Mouse (Mus musculus) thymus, postnatal 0 days (tissue): Measurements from ENCODE around the gene Il6st. TPM values are rescaled to one million over a fixed set of nuclear protein-coding genes. Genes with fewer than 3 reads are reported as not detected.

ENCODE experiments used
- DNase-seq: peaks from one replicate; pipeline ENCODE4 v3.0.0-alpha.2; 2015; ENCODE audit warnings: low spot score
- polyA plus RNA-seq: library from polyadenylated mRNA; unstranded; fragments of >200 nt; fragmentation: Nextera tagmentation; extraction: Ambion mirVana; gene quantifications from 2 replicates; pipeline ENCODE4 v1.2.1, GENCODE M21; 2015

Il6st gene
- polyA plus RNA-seq, 1 experiment from 2014 or later, result 19.5 TPM

DNA sequence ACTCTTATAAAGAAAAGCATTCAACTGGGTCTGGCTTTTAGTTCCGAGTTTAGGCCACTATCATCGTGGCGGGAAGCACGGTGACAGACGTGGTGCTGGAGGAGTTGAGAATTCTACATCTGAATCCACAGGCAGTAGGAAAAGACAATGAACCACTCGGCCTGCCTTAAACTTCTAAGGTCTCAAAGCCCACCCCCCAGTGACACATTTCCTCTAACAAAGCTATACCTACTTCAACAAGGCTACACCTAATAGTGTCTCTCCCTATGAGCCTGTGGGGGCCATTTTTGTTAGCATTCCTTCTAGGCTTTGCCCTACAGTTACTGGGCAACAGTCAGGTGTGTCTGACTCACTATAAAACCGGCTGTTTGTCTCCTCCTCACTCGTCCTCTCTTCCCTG lies 23.2 kb upstream of the Il6st start:
- no peak for DNase-seq

GRCm38 (mm10) chr13:112442867-112443529 lies 20.9 kb upstream of the Il6st start:
- no peak for DNase-seq

GRCm38 (mm10) chr13:112447108-112447665 lies 16.7 kb upstream of the Il6st start:
- DNase-seq, result no peak

- no peak for DNase-seq
Measured at GRCm38 (mm10) chr13:112450210-112450609, 13.7 kb upstream of the Il6st start.

- DNase-seq, result no peak
Measured at GRCm38 (mm10) chr13:112457366-112457765, 6.5 kb upstream of the Il6st start.

DNA sequence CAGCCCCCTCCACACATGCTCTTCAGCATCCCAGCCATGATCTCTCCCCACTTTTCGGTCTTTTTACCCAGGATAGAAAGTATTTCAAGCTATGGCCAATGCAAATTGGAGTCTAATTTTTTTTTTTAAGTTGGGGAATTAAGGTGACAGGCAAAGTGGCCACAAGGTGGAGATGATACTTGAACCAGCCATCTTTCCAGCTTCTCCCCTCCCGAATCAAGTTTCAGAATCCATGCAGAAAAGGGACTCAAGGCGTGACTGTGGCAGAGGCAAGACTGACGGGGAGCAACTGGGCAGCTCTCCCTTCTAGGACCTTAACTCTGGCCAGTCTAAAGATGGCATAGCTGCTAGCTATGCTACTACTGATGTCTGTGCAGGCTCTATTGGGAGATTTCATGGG lies 5.9 kb upstream of the Il6st start:
- no peak for DNase-seq

- no peak for DNase-seq
Measured at GRCm38 (mm10) chr13:112458435-112459018, 5.3 kb upstream of the Il6st start.

DNA sequence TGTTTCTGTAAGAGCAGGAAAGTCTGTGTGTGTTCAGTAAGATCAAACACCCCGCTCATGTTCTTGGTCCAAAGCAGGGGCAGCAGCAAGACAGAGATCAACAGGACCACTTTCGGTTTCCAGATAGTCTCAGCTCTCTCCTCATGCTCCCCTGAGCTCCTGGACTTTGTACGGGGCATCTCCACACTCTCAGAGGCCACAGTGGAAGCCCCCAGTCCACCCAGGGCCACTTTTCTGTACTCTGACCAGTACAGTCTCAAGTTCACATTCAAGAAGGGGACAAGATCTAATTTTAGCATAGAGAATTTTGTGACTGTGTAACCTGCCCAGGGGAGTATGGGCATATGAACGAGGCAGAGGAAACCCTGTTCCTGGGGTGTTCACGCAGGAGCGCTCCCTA lies 3.9 kb upstream of the Il6st start:
- no peak for DNase-seq

DNA sequence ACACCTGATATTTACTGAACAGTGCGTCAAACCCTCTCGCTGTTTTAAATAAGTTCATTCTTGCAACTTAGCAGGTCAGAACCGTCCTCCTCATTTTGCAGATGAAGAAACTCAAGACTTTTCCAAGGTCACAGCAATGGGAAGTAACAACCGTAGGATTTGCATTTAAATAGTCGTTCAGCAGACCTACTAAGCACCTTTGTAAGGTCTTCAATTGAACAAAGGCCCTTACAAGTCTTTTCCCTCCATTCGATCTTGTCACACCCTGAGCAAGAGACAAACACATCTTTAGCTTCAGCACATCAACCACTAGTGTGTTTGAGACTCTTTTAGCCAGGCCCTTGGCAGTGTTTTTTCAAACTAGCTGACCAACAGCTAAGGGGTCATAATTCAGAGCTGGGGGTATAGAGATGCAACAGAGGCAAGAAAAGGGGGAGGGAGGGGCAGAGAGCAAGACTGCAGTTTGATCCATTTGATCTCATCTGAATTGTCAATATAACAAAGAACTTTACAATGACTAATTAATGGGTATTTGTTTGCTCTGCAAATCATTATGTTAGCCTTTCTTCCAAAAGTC lies 1.4 kb upstream of the Il6st start:
- DNase-seq, result no peak

DNA sequence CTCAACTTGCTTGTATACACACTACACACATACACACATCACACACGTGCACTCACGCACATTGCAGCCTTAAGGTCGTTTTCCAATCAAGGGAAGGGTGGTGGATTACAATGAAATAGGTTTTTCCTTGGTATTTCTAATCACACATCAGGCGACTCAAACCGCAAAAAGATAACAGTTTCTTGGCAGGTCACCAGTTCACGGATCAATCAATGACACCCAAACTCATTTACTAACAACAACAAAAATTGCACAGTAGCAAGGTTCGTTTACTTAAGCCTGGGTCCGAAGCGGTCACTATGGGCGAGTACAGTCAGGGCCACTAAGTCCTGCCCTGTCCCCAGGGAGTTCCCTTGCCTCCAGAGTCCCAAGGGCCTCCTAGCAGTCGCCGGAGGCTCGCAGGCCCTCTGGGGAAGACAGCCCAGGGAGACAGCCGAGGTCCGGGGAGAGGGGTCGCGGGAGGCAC lies 500 bp upstream of the Il6st start:
- no peak for DNase-seq

DNA sequence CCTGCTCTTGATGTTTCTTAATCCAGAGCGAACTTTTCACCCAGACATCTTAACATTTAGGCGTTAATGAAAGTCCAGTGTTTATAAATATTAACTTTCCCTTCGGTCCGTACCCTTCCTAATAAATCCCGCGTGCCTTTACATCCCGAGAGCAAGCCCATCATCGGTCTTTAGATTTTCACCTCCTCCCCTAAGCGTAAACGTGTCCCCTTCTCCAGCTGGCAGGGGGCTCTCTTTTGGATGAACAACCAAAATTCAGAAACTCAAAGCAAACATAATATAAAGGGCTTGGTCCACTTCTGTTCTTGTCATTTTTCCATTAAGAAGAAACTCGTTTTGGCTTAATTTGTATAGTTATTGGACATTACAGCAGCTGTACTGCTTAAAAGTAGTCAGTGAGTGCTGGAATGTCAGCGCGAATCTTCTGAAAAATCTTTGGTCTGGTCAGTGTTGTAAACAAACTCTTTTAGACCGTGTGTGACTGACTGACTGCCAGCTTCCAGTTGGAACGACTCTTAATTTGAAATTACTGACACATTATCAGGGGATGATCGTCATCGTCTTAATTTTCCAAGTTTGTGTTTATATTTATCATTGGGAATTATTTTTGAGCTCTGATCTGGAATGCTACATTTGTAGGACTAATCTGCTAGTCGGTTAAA lies 887 bp downstream of the Il6st start:
- peak; percentile 38 for DNase-seq

- no peak for DNase-seq
Measured at GRCm38 (mm10) chr13:112465585-112465984, 1.7 kb downstream of the Il6st start.

GRCm38 (mm10) chr13:112466136-112466945 lies 2.5 kb downstream of the Il6st start:
- no peak for DNase-seq

GRCm38 (mm10) chr13:112466946-112467255 lies 3.0 kb downstream of the Il6st start:
- DNase-seq, result no peak

- DNase-seq, result no peak
Measured at GRCm38 (mm10) chr13:112467384-112467783, 3.5 kb downstream of the Il6st start.

- no peak for DNase-seq
Measured at GRCm38 (mm10) chr13:112469491-112469890, 5.6 kb downstream of the Il6st start.

GRCm38 (mm10) chr13:112471201-112471600 lies 7.3 kb downstream of the Il6st start:
- DNase-seq, result no peak

- no peak for DNase-seq
Measured at GRCm38 (mm10) chr13:112472401-112473023, 8.6 kb downstream of the Il6st start.

DNA sequence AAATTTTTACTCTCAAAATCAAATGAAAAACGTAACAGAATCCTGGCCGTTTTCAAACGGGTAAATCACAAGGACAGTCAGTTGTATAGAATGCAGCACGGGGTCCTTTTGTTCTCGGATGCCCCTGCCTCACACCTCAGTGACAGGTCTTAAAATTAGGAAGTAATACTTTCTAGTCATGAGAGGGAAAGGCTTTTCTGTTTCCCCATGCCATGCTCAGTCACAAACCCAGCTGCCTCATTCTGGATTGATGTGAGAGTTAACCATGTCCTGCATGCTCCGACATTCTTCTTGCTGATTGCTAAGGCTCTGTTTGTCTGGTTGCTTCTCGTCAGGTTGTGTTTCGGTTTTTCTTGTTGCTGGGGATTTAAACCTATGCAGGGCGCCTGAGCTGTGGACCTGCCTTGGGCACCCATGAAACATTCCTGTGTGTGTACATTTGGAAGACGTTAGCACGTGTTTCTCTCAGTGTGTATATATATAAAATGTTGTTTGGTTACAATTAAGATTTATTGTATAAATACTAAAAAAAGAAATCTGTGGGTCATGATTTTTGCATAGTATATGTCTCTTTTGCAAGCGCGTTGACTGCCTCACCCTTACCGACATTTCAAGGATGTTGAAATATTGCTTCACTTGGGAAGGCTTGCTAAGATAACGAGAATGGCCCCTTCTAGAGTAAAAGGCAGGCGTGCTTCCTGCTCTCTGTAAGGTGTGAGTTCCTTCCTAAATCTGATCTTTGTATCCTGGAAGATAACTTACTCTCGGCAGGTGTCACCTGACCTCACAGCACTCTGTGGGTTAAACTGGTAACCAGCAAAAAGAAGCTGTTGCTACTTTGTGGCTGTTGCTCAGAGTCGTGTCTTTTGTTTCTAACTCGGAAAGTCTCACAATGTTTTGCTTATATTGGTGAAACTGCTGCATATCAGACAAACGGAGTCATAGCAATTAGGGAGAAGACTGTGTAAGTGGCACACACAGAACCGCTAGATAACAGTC lies 10.2 kb downstream of the Il6st start:
- peak; percentile 38 for DNase-seq

DNA sequence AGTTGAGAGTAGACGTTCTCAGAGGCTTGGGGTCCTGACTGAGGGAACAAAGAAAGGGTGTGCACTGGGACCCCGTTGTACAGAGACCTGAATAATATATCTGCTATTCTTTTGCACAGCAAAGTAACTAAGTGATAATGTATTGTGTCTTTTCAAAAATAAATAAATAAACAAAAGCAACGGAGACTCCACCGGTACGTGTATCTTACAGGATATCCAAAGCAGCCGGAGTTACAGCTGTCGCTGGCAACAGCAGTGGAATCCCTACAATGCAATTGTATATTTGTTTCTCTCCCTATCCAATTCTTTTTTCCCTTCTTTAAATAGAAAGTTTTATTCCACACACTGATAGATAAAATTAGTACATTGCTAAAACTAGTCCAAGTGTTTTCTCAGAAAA lies 15.2 kb downstream of the Il6st start:
- DNase-seq, result no peak
